Mouse (Mus musculus) CH12.LX (cell line): ENCODE data around the gene H2-M3. TPM values are rescaled to one million over a fixed set of nuclear protein-coding genes. Genes with fewer than 3 reads are reported as not detected.

Experiments
- DNase-seq: peaks from one replicate; pipeline ENCODE4 v3.0.0-alpha.2; 2013; ENCODE audit errors: extremely low read depth
- H3K27ac ChIP-seq: 2 replicates; pipeline ENCODE4 v1.5.1; 2012; ENCODE audit warnings: low read depth, mild to moderate bottlenecking, control low read depth, moderate library complexity; ENCODE audit not compliant: insufficient read depth
- H3K27me3 ChIP-seq: replicated peaks from 2 replicates; pipeline ENCODE3; 2012; ENCODE audit warnings: inconsistent platforms
- H3K36me3 ChIP-seq, 2 experiments: replicated peaks in 1 of 2; 2 replicates each; pipeline versions ENCODE3 to v1.6.1; 2012; ENCODE audit warnings: inconsistent platforms in 1 of 2, low read length in 1 of 2, mild to moderate bottlenecking in 1 of 2, mixed read lengths in 1 of 2, moderate library complexity in 1 of 2; ENCODE audit not compliant: control insufficient read depth in 1 of 2, insufficient read depth in 1 of 2
- H3K4me1 ChIP-seq, 2 experiments: 2 replicates each; pipeline ENCODE4 v1.6.1; 2012; ENCODE audit warnings: inconsistent platforms in 1 of 2, moderate library complexity in 1 of 2; ENCODE audit not compliant: insufficient read depth in 2 of 2, control insufficient read depth in 1 of 2
- H3K4me2 ChIP-seq: 2 replicates; pipeline ENCODE4 v1.6.1; 2012; ENCODE audit warnings: low read depth, mild to moderate bottlenecking, control low read depth; ENCODE audit not compliant: poor library complexity, insufficient read depth, severe bottlenecking
- H3K4me3 ChIP-seq, 3 experiments: fragments of 150-350 bp in 1 of 3; sonication (generic) in 1 of 3; replicated peaks in 1 of 3; 2 replicates each; pipeline versions ENCODE3 to v1.5.1; 2011 to 2012; ENCODE audit warnings: low read depth in 2 of 3, low read length in 2 of 3, mild to moderate bottlenecking in 2 of 3, moderate library complexity in 2 of 3, control low read depth in 1 of 3, improper control_type of control experiment in 1 of 3, inconsistent platforms in 1 of 3, mixed read lengths in 1 of 3; ENCODE audit not compliant: poor library complexity in 1 of 3
- H3K79me2 ChIP-seq: replicated peaks from 2 replicates; pipeline ENCODE4 v1.6.1; 2012; ENCODE audit warnings: mild to moderate bottlenecking, moderate library complexity; ENCODE audit not compliant: control insufficient read depth, poor library complexity, insufficient read depth, severe bottlenecking; ENCODE audit errors: extremely low read depth
- H3K9ac ChIP-seq: 2 replicates; pipeline ENCODE4 v1.6.1; 2012; ENCODE audit warnings: low read depth, mild to moderate bottlenecking, control low read depth, moderate library complexity; ENCODE audit not compliant: insufficient read depth
- H3K9me3 ChIP-seq: replicated peaks from 2 replicates; pipeline ENCODE3; 2012; ENCODE audit warnings: low read length, inconsistent platforms, mixed read lengths
- CHD1 ChIP-seq: IDR thresholded peaks from 2 replicates; pipeline ENCODE4 v1.6.1; 2012; ENCODE audit warnings: low read depth, low read length, improper control_type of control experiment, inconsistent platforms
- CHD2 ChIP-seq: IDR thresholded peaks from 2 replicates; pipeline ENCODE4 v1.6.1; 2011; ENCODE audit warnings: low read length, improper control_type of control experiment
- CTCF ChIP-seq, 2 experiments: IDR thresholded peaks in 1 of 2; conservative IDR thresholded peaks in 1 of 2; 2 replicates each; pipeline ENCODE4 v1.5.1; 2011 to 2012; ENCODE audit warnings: low read depth in 2 of 2, low read length in 2 of 2, improper control_type of control experiment in 1 of 2, inconsistent platforms in 1 of 2, mild to moderate bottlenecking in 1 of 2, moderate library complexity in 1 of 2
- EP300 ChIP-seq: IDR thresholded peaks from 2 replicates; pipeline ENCODE4 v1.6.1; 2011; ENCODE audit warnings: low read length, improper control_type of control experiment
- ETS1 ChIP-seq: conservative IDR thresholded peaks from 2 replicates; pipeline ENCODE4 v1.6.1; 2012; ENCODE audit warnings: low read depth, mild to moderate bottlenecking, inconsistent platforms, low read length, improper control_type of control experiment, moderate library complexity
- GABPA ChIP-seq: IDR thresholded peaks from 2 replicates; pipeline ENCODE4 v1.6.1; 2012; ENCODE audit warnings: low read depth, low read length, improper control_type of control experiment, inconsistent platforms; ENCODE audit not compliant: insufficient replicate concordance
- JUND ChIP-seq: conservative IDR thresholded peaks from 2 replicates; pipeline ENCODE4 v1.6.1; 2011; ENCODE audit warnings: low read depth, low read length, improper control_type of control experiment
- MEF2A ChIP-seq: IDR thresholded peaks from 2 replicates; pipeline ENCODE4 v1.6.1; 2014; ENCODE audit warnings: low read depth, mild to moderate bottlenecking, inconsistent platforms, low read length, improper control_type of control experiment, borderline replicate concordance
- MYC ChIP-seq: IDR thresholded peaks from 2 replicates; pipeline ENCODE4 v1.6.1; 2011; ENCODE audit warnings: low read depth, mild to moderate bottlenecking, improper control_type of control experiment, low read length
- NELFE ChIP-seq: IDR thresholded peaks from 2 replicates; pipeline ENCODE4 v1.6.1; 2011; ENCODE audit warnings: low read depth, low read length, improper control_type of control experiment
- PAX5 ChIP-seq: IDR thresholded peaks from 2 replicates; pipeline ENCODE4 v1.6.1; 2012; ENCODE audit warnings: low read length, inconsistent platforms, mixed read lengths
- POLR2A ChIP-seq: IDR thresholded peaks from 2 replicates; pipeline ENCODE4 v1.6.1; 2011; ENCODE audit warnings: low read depth, mild to moderate bottlenecking, improper control_type of control experiment, low read length
- POLR2AphosphoS2 ChIP-seq: IDR thresholded peaks from 2 replicates; pipeline ENCODE4 v1.6.1; 2011; ENCODE audit warnings: low read depth, low read length, improper control_type of control experiment
- RAD21 ChIP-seq: IDR thresholded peaks from 2 replicates; pipeline ENCODE4 v1.6.1; 2011; ENCODE audit warnings: low read depth, mild to moderate bottlenecking, low read length, improper control_type of control experiment, moderate library complexity
- RCOR1 ChIP-seq: conservative IDR thresholded peaks from 2 replicates; pipeline ENCODE4 v1.6.1; 2012; ENCODE audit warnings: low read depth, mild to moderate bottlenecking, inconsistent platforms, low read length, improper control_type of control experiment
- SMC3 ChIP-seq: IDR thresholded peaks from 2 replicates; pipeline ENCODE4 v1.6.1; 2011; ENCODE audit warnings: low read depth, low read length, improper control_type of control experiment
- TCF12 ChIP-seq: IDR thresholded peaks from 2 replicates; pipeline ENCODE4 v1.6.1; 2014; ENCODE audit warnings: low read depth, mild to moderate bottlenecking, inconsistent platforms, low read length, improper control_type of control experiment
- USF1 ChIP-seq: IDR thresholded peaks from 2 replicates; pipeline ENCODE4 v1.6.1; 2014; ENCODE audit warnings: low read depth, mild to moderate bottlenecking, inconsistent platforms, low read length, improper control_type of control experiment
- USF2 ChIP-seq: conservative IDR thresholded peaks from 2 replicates; pipeline ENCODE4 v1.6.1; 2011; ENCODE audit warnings: low read depth, low read length, improper control_type of control experiment
- ZMIZ1 ChIP-seq: IDR thresholded peaks from 2 replicates; pipeline ENCODE4 v1.6.1; 2012; ENCODE audit warnings: low read depth, mild to moderate bottlenecking, inconsistent platforms, low read length, improper control_type of control experiment
- dilution Hi-C: fragments of 300-500 bp; cut with MboI; formaldehyde crosslinking; loops from 2 replicates; pipeline ENCODE4 v1.14.3; 2020; ENCODE audit warnings: low sequenced_read_pairs; ENCODE audit not compliant: extremely low pct_unique_long_range_greater_than_20kb, extremely low pct_ligation_motif_present
- in situ Hi-C: fragments of 300-500 bp; cut with MboI; formaldehyde crosslinking; loops from 3 replicates; pipeline ENCODE4 v1.14.3; 2019; ENCODE audit warnings: low sequenced_read_pairs, low pct_ligation_motif_present, low pct_unique_long_range_greater_than_20kb, mixed read lengths
- polyA plus RNA-seq: library from polyadenylated mRNA; unstranded; fragments of >175 nt; gene quantifications from 2 replicates; pipeline ENCODE4 v1.2.1, GENCODE M21; 2012; ENCODE audit warnings: low read depth; ENCODE audit not compliant: insufficient read length
- total RNA-seq, 2 experiments: library from RNA; depleted of rRNA; stranded (reverse); fragments of 300-350 nt in 1 of 2; fragments of >200 nt in 1 of 2; gene quantifications; 2 replicates each; pipeline ENCODE4 v1.2.3; 2012 to 2014

H2-M3 gene
- total and polyA plus RNA-seq, 3 experiments, result 46.1 to 88.6 (median 72.8) TPM

GRCm38 (mm10) chr17:37308483-37308882 lies 38.5 kb downstream of the H2-M3 start:
- dilution Hi-C loops, result no loop called here
- Histone ChIP-seq H3K9me3 (no peaks in the 10 kb centered on the region), H3K79me2 (no peaks in the 10 kb centered on the region), H3K27me3 (peaks cover 2% of the 10 kb centered on the region), H3K4me3 (no peak overlapping the region), H3K9ac (no peak overlapping the region)
- peak; percentile 20 for DNase-seq
- TF ChIP-seq ZMIZ1, result no peak
- TF ChIP-seq CHD2, result no peak
- TF ChIP-seq TCF12, result no peak
- TF ChIP-seq RAD21, result peak; percentile 56
- peak in 1 of 2 experiments; percentile 54; a peak in 3 of 4 replicates for TF ChIP-seq CTCF (conservative IDR thresholded peaks at IDR 0.05 in 1 of 2, IDR thresholded peaks at IDR 0.05 in 1 of 2; ENCODE audit: low read depth in 2 of 2, low read length in 2 of 2)
- TF ChIP-seq, all 38 proteins: peak for 2
- Histone ChIP-seq H3K27ac (no peak overlapping the region), H3K36me3 (no peaks in the 10 kb centered on the region), H3K4me1 (no peaks in the 10 kb centered on the region), H3K4me2 (no peak overlapping the region)
- in situ Hi-C loops, result no loop called here

GRCm38 (mm10) chr17:37310146-37310699 lies 40.2 kb downstream of the H2-M3 start:
- Histone ChIP-seq H3K4me3 (no peak overlapping the region), H3K9me3 (no peaks in the 10 kb centered on the region), H3K79me2 (no peaks in the 10 kb centered on the region), H3K4me2 (no peak overlapping the region), H3K36me3 (no peaks in the 10 kb centered on the region), H3K9ac (no peak overlapping the region)
- dilution Hi-C loops, result no loop called here
- no peak for DNase-seq
- TF ChIP-seq PAX5, result no peak
- no peak for TF ChIP-seq ETS1
- no peak for TF ChIP-seq USF1
- TF ChIP-seq USF2, result no peak
- TF ChIP-seq RCOR1, result no peak
- no peak for TF ChIP-seq MEF2A
- no peak for TF ChIP-seq GABPA
- no peak for TF ChIP-seq ZMIZ1
- TF ChIP-seq CHD1, result no peak
- no peak for TF ChIP-seq SMC3
- no peak for TF ChIP-seq NELFE
- no peak for TF ChIP-seq POLR2AphosphoS2
- no peak for TF ChIP-seq EP300
- no peak for TF ChIP-seq JUND
- no peak for TF ChIP-seq POLR2A
- no peak for TF ChIP-seq MYC
- TF ChIP-seq TCF12, result no peak
- TF ChIP-seq CTCF (conservative IDR thresholded peaks at IDR 0.05 in 1 of 2, IDR thresholded peaks at IDR 0.05 in 1 of 2; ENCODE audit: low read depth in 2 of 2, low read length in 2 of 2), result no peak
- TF ChIP-seq, all 38 proteins: peak for 0
- in situ Hi-C loops, result no loop called here
- Histone ChIP-seq H3K4me1 (no peaks in the 10 kb centered on the region), H3K27ac (no peak overlapping the region), H3K27me3 (peaks cover 2% of the 10 kb centered on the region)
